Mouse (Mus musculus) heart, embryonic 16.5 days (tissue): ENCODE results near the gene Mrap2. TPM values are rescaled to one million over a fixed set of nuclear protein-coding genes. Genes with fewer than 3 reads are reported as not detected.

Source experiments
- ATAC-seq: fragments of 200-750 bp; cut with Nextera tagmentation; replicated peaks from 2 replicates; pipeline ENCODE4 v1.8.0; 2017; ENCODE audit warnings: moderate number of reproducible peaks; ENCODE audit not compliant: insufficient read depth, low FRiP score; ENCODE audit errors: extremely low read depth
- H3K27ac ChIP-seq: fragments of 300-500 bp; sonication (generic); 2 replicates; pipeline ENCODE4 v1.5.1; 2014; ENCODE audit warnings: mild to moderate bottlenecking, low read length, control low read depth, moderate library complexity
- H3K27me3 ChIP-seq: fragments of 300-500 bp; sonication (generic); 2 replicates; pipeline ENCODE4 v1.6.1; 2014; ENCODE audit warnings: low read length, mixed read lengths; ENCODE audit not compliant: control insufficient read depth, insufficient read depth
- H3K36me3 ChIP-seq: fragments of 300-500 bp; sonication (generic); 2 replicates; pipeline ENCODE4 v1.6.1; 2014; ENCODE audit not compliant: control insufficient read depth, insufficient read depth
- H3K4me1 ChIP-seq: fragments of 300-500 bp; sonication (generic); 2 replicates; pipeline ENCODE4 v1.6.1; 2014; ENCODE audit warnings: low read length, mixed read lengths; ENCODE audit not compliant: control insufficient read depth, insufficient read depth
- H3K4me2 ChIP-seq: fragments of 300-500 bp; sonication (generic); 2 replicates; pipeline ENCODE4 v1.6.1; 2014; ENCODE audit warnings: low read depth, mild to moderate bottlenecking, control low read depth, low read length
- H3K4me3 ChIP-seq: fragments of 300-500 bp; sonication (generic); 2 replicates; pipeline ENCODE4 v1.5.1; 2014; ENCODE audit warnings: mild to moderate bottlenecking, control low read depth, low read length
- H3K9ac ChIP-seq: fragments of 300-500 bp; sonication (generic); 2 replicates; pipeline ENCODE4 v1.6.1; 2014; ENCODE audit warnings: low read length, control low read depth
- H3K9me3 ChIP-seq: fragments of 300-500 bp; sonication (generic); replicated peaks from 2 replicates; pipeline ENCODE4 v1.6.1; 2016; ENCODE audit warnings: low read length; ENCODE audit not compliant: control insufficient read depth
- WGBS: fragments of 180-500 bp; shearing (Covaris S2); extraction: QIAGEN DNeasy Blood & Tissue Kit; methylation state at CpG from one replicate; pipeline ENCODE4 v1.1.7; 2014; 5-methylcytosine and 5-hydroxymethylcytosine counted together
- polyA plus RNA-seq: library from polyadenylated mRNA; unstranded; fragments of >200 nt; fragmentation: Nextera tagmentation; extraction: Ambion mirVana; gene quantifications from 2 replicates; pipeline ENCODE4 v1.2.1, GENCODE M21; 2015

The Mrap2 gene
- polyA plus RNA-seq, 1 experiment from 2014 or later = 0.07 TPM

DNA sequence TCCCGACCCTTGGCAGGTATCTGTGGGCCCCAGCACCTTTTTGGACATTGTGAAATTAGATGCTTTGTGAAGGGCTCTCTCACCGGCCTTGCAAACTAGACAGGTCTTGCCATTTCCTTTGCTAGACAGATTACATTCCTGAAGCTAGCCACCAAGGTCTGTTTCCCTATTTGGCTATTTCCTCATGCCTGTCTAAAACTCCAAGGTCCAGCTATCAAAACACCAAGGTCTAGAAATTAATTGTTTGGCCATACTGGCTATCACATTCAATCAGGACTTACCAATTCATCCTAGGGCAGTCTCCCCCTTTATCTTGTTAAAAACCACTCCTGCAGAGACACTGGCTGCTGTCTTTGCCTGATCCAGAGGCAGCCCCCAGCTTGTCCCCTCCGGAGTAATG, 23.9 kb downstream of the Mrap2 start:
- no peak for ATAC-seq

GRCm38 (mm10) chr9:87169144-87169543, 25.0 kb downstream of the Mrap2 start:
- 81% methylated on average over 12 of the region's 12 CpGs for WGBS
- no peaks in the 10 kb centered on the region for H3K9me3 ChIP-seq
- no peak overlapping the region for H3K4me2 ChIP-seq
- H3K4me3 ChIP-seq = no peak overlapping the region
- no peaks in the 10 kb centered on the region for H3K36me3 ChIP-seq
- H3K27me3 ChIP-seq = no peaks in the 10 kb centered on the region
- H3K27ac ChIP-seq = no peak overlapping the region
- H3K4me1 ChIP-seq = no peaks in the 10 kb centered on the region
- H3K9ac ChIP-seq = no peak overlapping the region
- no peak for ATAC-seq

More for the DNA sequence above, 23.9 kb downstream of the Mrap2 start:
- Histone ChIP-seq H3K27ac (no peak overlapping the region), H3K9ac (no peak overlapping the region), H3K27me3 (no peaks in the 10 kb centered on the region), H3K4me2 (no peak overlapping the region), H3K4me1 (no peaks in the 10 kb centered on the region), H3K9me3 (no peaks in the 10 kb centered on the region), H3K36me3 (no peaks in the 10 kb centered on the region), H3K4me3 (no peak overlapping the region)
- 49% methylated on average over 3 of the region's 3 CpGs for WGBS

DNA sequence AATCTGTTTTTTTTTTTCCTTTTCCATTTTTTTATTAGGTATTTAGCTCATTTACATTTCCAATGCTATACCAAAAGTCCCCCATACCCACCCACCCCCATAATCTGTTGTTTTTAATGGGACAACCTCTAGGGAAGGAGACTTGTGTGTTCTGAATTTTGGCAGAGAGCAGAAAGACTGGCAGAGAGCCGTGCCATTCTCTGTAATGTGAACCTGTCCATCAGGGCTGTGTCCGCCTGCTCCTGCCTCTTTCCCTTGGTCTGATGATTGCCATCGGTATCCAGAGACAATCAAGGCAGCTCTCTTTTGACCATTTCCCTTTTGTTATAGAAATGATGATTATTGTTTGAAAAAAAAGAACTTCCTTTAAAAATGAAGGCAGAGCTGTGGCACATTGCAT, 26.8 kb downstream of the Mrap2 start:
- Histone ChIP-seq H3K4me3 (no peak overlapping the region), H3K27ac (no peak overlapping the region), H3K9me3 (no peaks in the 10 kb centered on the region), H3K9ac (no peak overlapping the region), H3K4me2 (no peak overlapping the region), H3K36me3 (no peaks in the 10 kb centered on the region), H3K27me3 (no peaks in the 10 kb centered on the region), H3K4me1 (no peaks in the 10 kb centered on the region)
- no peak for ATAC-seq
- 73% methylated on average over 3 of the region's 3 CpGs for WGBS

- 66% methylated on average over 3 of the region's 3 CpGs for WGBS
- no peak overlapping the region for H3K9ac ChIP-seq
- H3K27ac ChIP-seq = no peak overlapping the region
- H3K4me3 ChIP-seq = no peak overlapping the region
- H3K27me3 ChIP-seq = no peaks in the 10 kb centered on the region
- no peaks in the 10 kb centered on the region for H3K36me3 ChIP-seq
- no peaks in the 10 kb centered on the region for H3K4me1 ChIP-seq
- no peak for ATAC-seq
- H3K4me2 ChIP-seq = no peak overlapping the region
- no peaks in the 10 kb centered on the region for H3K9me3 ChIP-seq
Observed at GRCm38 (mm10) chr9:87171517-87171916, 27.4 kb downstream of the Mrap2 start.

- Histone ChIP-seq H3K27me3 (no peaks in the 10 kb centered on the region), H3K27ac (no peak overlapping the region), H3K4me2 (no peak overlapping the region), H3K9me3 (no peaks in the 10 kb centered on the region), H3K9ac (no peak overlapping the region), H3K36me3 (no peaks in the 10 kb centered on the region), H3K4me3 (no peak overlapping the region), H3K4me1 (no peaks in the 10 kb centered on the region)
- no peak for ATAC-seq
- 49% methylated on average over 7 of the region's 7 CpGs for WGBS
Observed at GRCm38 (mm10) chr9:87178534-87178933, 34.4 kb downstream of the Mrap2 start.

DNA sequence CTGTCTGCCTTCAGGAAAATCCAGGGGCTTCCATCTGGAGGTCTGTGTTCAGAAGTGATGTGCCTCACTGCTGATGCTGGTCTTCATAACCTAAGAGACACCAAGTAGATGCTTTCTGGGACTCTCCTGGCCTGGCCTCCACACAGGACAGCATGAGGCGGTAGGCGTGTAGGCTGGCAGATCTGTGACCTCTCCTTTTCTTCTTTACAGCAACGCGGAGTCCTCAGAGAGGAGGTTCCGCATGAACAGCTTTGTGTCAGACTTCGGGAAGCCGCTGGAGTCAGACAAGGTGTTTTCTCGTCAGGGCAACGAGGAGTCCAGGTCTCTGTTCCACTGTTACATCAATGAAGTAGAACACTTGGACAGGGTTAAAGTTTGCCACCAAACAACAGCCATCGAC, 38.1 kb downstream of the Mrap2 start:
- ATAC-seq = no peak
- Histone ChIP-seq H3K9ac (no peak overlapping the region), H3K36me3 (no peaks in the 10 kb centered on the region), H3K9me3 (no peaks in the 10 kb centered on the region), H3K4me1 (no peaks in the 10 kb centered on the region), H3K27me3 (no peaks in the 10 kb centered on the region), H3K27ac (no peak overlapping the region), H3K4me2 (no peak overlapping the region), H3K4me3 (no peak overlapping the region)
- WGBS = 83% methylated on average over 10 of the region's 10 CpGs

- H3K4me3 ChIP-seq = no peak overlapping the region
- H3K36me3 ChIP-seq = peaks cover 13% of the 10 kb centered on the region
- H3K4me1 ChIP-seq = no peaks in the 10 kb centered on the region
- WGBS = 81% methylated on average over 4 of the region's 4 CpGs
- ATAC-seq = no peak
- no peak overlapping the region for H3K4me2 ChIP-seq
- no peak overlapping the region for H3K27ac ChIP-seq
- H3K27me3 ChIP-seq = no peaks in the 10 kb centered on the region
- peaks cover 2% of the 10 kb centered on the region; the same call in 1 of the 2 replicates for H3K9me3 ChIP-seq
- no peak overlapping the region for H3K9ac ChIP-seq
Observed at GRCm38 (mm10) chr9:87187336-87187735, 43.2 kb downstream of the Mrap2 start.

DNA sequence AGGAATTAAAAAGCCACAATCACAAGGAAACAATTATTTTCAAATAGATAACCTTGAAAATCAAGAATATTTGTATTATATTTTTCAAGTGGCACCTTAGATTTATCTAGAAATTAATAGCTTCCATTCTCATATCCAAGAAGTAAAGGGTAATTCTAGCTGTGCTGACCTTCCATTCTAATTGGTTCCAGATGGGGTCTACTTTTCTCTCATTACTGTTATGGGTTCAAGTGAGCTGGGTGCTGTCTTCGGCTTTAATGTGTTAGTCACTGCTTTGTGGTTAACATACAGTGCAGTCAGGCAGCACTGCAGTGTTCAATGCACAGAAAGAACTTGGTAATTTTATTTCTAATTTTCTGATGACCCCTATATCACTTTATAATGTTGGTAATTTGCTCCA, 49.6 kb downstream of the Mrap2 start:
- ATAC-seq = no peak
- WGBS = 88% methylated on average over 1 of the region's 1 CpGs
- H3K9ac ChIP-seq = no peak overlapping the region
- no peaks in the 10 kb centered on the region for H3K27me3 ChIP-seq
- no peak overlapping the region for H3K4me2 ChIP-seq
- no peak overlapping the region for H3K27ac ChIP-seq
- H3K36me3 ChIP-seq = peaks cover 25% of the 10 kb centered on the region
- H3K4me1 ChIP-seq = no peaks in the 10 kb centered on the region
- no peak overlapping the region for H3K4me3 ChIP-seq
- peaks cover 2% of the 10 kb centered on the region; the same call in 1 of the 2 replicates for H3K9me3 ChIP-seq

GRCm38 (mm10) chr9:87197277-87197676, 53.2 kb downstream of the Mrap2 start:
- WGBS = 65% methylated on average over 3 of the region's 3 CpGs
- H3K9ac ChIP-seq = no peak overlapping the region
- no peaks in the 10 kb centered on the region for H3K27me3 ChIP-seq
- no peak overlapping the region for H3K4me2 ChIP-seq
- H3K4me3 ChIP-seq = no peak overlapping the region
- ATAC-seq = no peak
- H3K4me1 ChIP-seq = no peaks in the 10 kb centered on the region
- H3K36me3 ChIP-seq = peaks cover 12% of the 10 kb centered on the region
- no peaks in the 10 kb centered on the region for H3K9me3 ChIP-seq
- no peak overlapping the region for H3K27ac ChIP-seq

DNA sequence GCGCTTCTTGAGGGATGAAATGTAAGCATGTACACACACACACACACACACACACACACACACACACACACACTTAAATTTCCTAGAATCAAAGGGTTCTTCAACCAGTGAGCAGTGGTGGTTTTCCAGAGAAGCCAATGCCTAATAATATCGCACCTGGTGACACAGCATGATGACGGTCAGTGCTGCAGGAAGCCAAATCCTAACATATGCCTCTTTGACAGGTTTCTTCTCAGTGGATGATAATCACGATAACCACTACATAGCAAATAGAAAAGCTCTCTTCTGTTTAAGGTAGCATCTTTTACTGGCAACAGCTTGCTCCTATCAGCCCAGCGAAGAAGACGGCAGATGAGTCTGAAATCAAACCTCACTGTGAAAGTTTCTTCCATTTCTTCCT, 53.9 kb downstream of the Mrap2 start:
- Histone ChIP-seq H3K4me1 (no peaks in the 10 kb centered on the region), H3K4me3 (no peak overlapping the region), H3K9me3 (no peaks in the 10 kb centered on the region), H3K36me3 (peaks cover 7% of the 10 kb centered on the region), H3K27me3 (no peaks in the 10 kb centered on the region), H3K9ac (no peak overlapping the region), H3K4me2 (no peak overlapping the region), H3K27ac (no peak overlapping the region)
- WGBS = 86% methylated on average over 6 of the region's 6 CpGs
- ATAC-seq = no peak
